Mouse (Mus musculus): Measurements from ENCODE around the gene Nqo2. TPM values are rescaled to one million over a fixed set of nuclear protein-coding genes. Genes with fewer than 3 reads are reported as not detected.

Gene Nqo2
- polyA plus RNA-seq (2017; shearing (Covaris generic)) = 15.3 TPM

DNA sequence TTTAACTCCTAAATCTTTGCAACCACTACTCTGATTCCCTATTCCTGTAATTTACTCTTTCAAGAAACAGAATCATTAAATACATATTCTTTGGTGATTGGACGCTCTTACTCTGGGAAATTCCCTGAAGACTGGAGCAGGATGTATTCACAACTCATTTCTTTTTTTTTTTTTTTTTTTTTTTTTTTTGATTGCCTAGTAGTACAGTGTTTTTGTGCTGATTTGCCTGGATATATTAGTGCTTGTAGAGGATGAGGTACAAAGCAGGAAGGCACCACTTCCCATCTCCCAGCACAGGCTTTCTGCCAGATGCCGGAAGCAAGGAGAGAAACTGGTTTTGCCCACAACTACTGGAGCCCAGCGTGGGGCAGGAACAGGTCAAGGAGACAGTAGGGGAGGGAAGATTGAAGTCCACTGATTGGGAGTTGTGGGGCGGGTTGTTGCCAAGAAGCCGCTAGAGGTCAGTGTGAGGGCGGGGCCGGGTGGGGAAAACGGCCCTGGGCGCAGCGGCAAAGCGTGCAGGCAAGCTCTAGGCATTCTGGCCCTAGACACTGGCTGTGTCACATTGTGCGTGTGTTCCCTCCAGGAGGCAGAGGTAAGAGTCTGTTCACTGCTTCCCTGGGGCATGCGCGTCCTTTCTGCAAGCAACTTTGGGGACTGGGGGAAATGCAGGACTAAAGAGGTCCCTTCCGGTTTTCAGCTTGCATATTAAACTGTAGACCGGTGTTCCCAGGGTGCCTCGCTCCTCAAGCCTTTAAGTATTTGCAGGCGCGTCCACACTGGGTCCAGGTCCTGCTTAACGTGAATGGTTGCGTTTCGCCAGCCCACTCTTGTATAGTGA lies at the start of gene Nqo2:
TSS of gene Nqo2 (plus strand) at position 482 of the 841 bp plus-strand sequence.

DNA sequence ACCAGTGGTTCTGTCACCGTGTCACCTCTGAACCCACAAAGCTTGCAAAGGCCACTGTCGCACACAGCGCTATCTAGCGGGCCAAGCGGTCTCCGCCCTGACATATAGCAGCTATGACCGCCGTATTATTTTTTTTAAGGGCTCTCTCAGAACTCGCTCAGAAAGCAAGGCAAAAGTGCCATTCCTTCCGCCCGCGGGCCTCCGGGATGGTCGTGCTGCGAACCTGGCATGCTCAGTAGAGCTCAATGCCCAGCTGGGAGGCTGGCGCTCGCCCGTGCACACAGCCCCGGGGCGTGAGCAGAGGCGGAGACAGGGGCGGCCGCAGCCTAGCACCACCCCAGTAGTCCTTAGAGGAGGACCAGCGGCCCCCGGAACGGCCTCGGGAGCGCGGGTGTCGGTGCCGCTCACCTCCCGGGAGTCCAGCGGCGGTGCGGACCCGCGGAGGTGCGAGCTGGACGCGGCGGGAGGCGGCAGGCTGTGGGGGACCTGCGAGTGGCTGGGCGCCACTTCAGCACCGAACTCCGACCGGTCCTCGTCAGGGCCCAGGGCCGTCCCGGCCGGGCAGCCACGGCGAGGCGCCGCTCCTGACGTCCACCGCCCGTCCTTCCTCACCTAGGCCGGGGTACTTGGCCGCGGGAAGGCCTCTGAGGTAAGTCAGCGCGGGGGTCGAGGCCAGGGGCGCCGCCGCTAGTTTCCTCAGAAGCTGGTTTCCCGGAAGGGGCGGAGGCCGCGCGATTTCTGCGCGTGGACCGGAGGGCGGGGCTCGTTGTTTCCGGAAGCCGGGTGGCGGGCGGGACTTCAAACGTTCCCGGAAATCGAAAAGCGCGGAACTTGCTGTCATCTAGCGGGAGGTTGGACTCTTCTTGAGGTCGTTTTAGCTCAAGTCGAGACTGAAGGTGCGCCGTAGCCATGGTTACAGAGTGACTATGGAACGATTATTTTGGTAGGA lies 37.8 kb downstream of the Nqo2 start, which contains the start of the genes Ripk1 and Serpinb6a:
TSS of gene Ripk1 (plus strand) at position 306 of the 949 bp plus-strand sequence.
TSS of gene Serpinb6a (minus strand) at position 737 of the 949 bp plus-strand sequence.

DNA sequence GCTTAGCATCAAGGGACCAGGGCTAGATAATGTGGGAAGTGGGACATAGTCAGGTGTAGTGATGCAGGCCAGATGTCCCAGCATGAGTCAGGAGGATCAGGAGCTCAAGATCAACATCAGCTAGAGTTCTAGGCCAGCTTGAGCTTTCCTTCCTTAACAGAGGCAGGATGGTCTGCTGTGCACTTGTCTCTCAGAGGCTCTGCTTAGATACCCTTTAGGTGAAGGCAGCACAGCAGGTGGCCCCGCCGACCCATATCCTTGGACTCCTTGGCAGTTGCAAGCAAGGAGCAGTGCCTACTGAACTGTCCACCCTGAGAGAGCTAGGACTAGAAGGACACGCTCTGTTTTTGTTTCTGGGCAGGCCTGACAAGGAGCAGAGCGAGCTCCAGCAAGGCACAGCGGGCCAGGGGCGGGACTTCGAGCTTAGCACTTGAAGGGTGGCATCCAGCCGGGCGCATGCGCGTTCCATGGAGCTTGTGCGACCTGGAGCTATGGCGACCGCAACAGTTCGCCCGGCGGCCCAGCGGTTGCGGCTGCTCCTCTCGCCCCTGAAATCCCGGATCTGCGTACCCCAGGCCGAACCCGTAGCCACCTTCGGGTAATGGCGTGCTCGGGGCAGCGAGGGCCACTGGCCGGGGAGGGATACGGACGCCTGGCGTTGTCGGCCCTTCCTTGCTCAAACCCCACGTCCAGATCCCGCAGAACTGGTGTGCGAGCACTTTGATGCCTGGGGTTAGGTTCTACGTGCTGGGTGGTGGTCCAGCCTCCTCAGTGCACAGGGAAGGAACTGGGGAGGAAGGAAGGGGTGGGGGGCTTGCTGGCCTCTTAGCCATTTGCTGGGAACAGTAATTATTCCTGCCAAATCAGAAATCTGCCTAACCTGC lies 72.9 kb downstream of the Nqo2 start, which contains the start of gene Bphl:
TSS of gene Bphl (plus strand) at position 426 of the 884 bp plus-strand sequence.

Other genes starting within 250 kb of the Nqo2 start
- gene Serpinb6e, start 121.3 kb upstream of the Nqo2 start, polyA plus RNA-seq (2017; shearing (Covaris generic)) = not detected
- not detected for gene Serpinb6c, start 59.0 kb upstream of the Nqo2 start, polyA plus RNA-seq (2017; shearing (Covaris generic))
- 79.3 TPM for gene Ripk1, start 37.7 kb downstream of the Nqo2 start, polyA plus RNA-seq (2017; shearing (Covaris generic))
- gene Serpinb6a, start 38.1 kb downstream of the Nqo2 start, polyA plus RNA-seq (2017; shearing (Covaris generic)) = 28.8 TPM
- 12.4 TPM for gene Bphl, start 72.9 kb downstream of the Nqo2 start, polyA plus RNA-seq (2017; shearing (Covaris generic))
- gene Tubb2a, start 113.3 kb downstream of the Nqo2 start, polyA plus RNA-seq (2017; shearing (Covaris generic)) = 28.9 TPM
- gene Tubb2b, start 165.8 kb downstream of the Nqo2 start, polyA plus RNA-seq (2017; shearing (Covaris generic)) = 0.28 TPM
- 44.1 TPM for gene Psmg4, start 198.3 kb downstream of the Nqo2 start, polyA plus RNA-seq (2017; shearing (Covaris generic))

Data from effector memory CD4-positive, alpha-beta T cell, adult 7 months (primary cell).